Mouse (Mus musculus): Measurements from ENCODE around the gene Cmtm2a. TPM values are rescaled to one million over a fixed set of nuclear protein-coding genes. Genes with fewer than 3 reads are reported as not detected.

Gene Cmtm2a
- not detected in 2 replicates for polyA plus RNA-seq (2012; rRNA removed; ENCODE audit: low replicate concordance)

GRCm38 (mm10) chr8:104293081-104293480 lies at the start of gene Cmtm2a:
Gene Cmtm2a, minus strand, starts transcription at chr8:104293181.

GRCm38 (mm10) chr8:104339229-104339982 lies 46.4 kb upstream of the Cmtm2a start, which contains the start of gene Cmtm3:
Gene Cmtm3, plus strand, starts transcription at chr8:104339410.

GRCm38 (mm10) chr8:104321930-104322329 lies 28.9 kb upstream of the Cmtm2a start, which contains the start of gene Cmtm2b:
Gene Cmtm2b, plus strand, starts transcription at chr8:104322230.

GRCm38 (mm10) chr8:104321267-104321666 lies 28.3 kb upstream of the Cmtm2a start, which contains the start of gene Gm11020:
Gene Gm11020, plus strand, starts transcription at chr8:104321567.

GRCm38 (mm10) chr8:104309441-104310155 lies 16.6 kb upstream of the Cmtm2a start, which contains the start of the genes Gm45711 and Cmtm1:
Gene Gm45711, minus strand, starts transcription at chr8:104310081.
Gene Cmtm1, minus strand, starts transcription at chr8:104310145.

GRCm38 (mm10) chr8:104250439-104251367 lies 42.3 kb downstream of the Cmtm2a start, which contains the start of gene Cklf:
Gene Cklf, plus strand, starts transcription at chr8:104250861.

GRCm38 (mm10) chr8:104248276-104248675 lies 44.7 kb downstream of the Cmtm2a start, which contains the start of gene Tk2:
Gene Tk2, minus strand, starts transcription at chr8:104248558.

Other genes starting within 250 kb of the Cmtm2a start
- gene Cdh5, start 191.6 kb downstream of the Cmtm2a start, polyA plus RNA-seq (2012; rRNA removed; ENCODE audit: low replicate concordance) = 134 and 263 TPM in 2 replicates
- gene Bean1, start 122.7 kb downstream of the Cmtm2a start, polyA plus RNA-seq (2012; rRNA removed; ENCODE audit: low replicate concordance) = 2.3 and 5.7 TPM in 2 replicates
- gene Tk2, start 44.6 kb downstream of the Cmtm2a start, polyA plus RNA-seq (2012; rRNA removed; ENCODE audit: low replicate concordance) = 28.2 and 30.0 TPM in 2 replicates
- 6.3 and 14.7 TPM in 2 replicates for gene Cklf, start 42.3 kb downstream of the Cmtm2a start, polyA plus RNA-seq (2012; rRNA removed; ENCODE audit: low replicate concordance)
- not detected in 2 replicates for gene Gm45711, start 16.9 kb upstream of the Cmtm2a start, polyA plus RNA-seq (2012; rRNA removed; ENCODE audit: low replicate concordance)
- gene Cmtm1, start 17.0 kb upstream of the Cmtm2a start, polyA plus RNA-seq (2012; rRNA removed; ENCODE audit: low replicate concordance) = not detected in 2 replicates
- gene Gm11020, start 28.4 kb upstream of the Cmtm2a start, polyA plus RNA-seq (2012; rRNA removed; ENCODE audit: low replicate concordance) = not detected in 2 replicates
- not detected in 2 replicates for gene Cmtm2b, start 29.0 kb upstream of the Cmtm2a start, polyA plus RNA-seq (2012; rRNA removed; ENCODE audit: low replicate concordance)
- 149 and 286 TPM in 2 replicates for gene Cmtm3, start 46.2 kb upstream of the Cmtm2a start, polyA plus RNA-seq (2012; rRNA removed; ENCODE audit: low replicate concordance)
- gene Cmtm4, start 102.6 kb upstream of the Cmtm2a start, polyA plus RNA-seq (2012; rRNA removed; ENCODE audit: low replicate concordance) = 12.0 and 20.6 TPM in 2 replicates
- gene Dync1li2, start 149.9 kb upstream of the Cmtm2a start, polyA plus RNA-seq (2012; rRNA removed; ENCODE audit: low replicate concordance) = 26.5 and 32.8 TPM in 2 replicates
- gene Terb1, start 216.7 kb upstream of the Cmtm2a start, polyA plus RNA-seq (2012; rRNA removed; ENCODE audit: low replicate concordance) = not detected in 2 replicates
- gene Nae1, start 241.5 kb upstream of the Cmtm2a start, polyA plus RNA-seq (2012; rRNA removed; ENCODE audit: low replicate concordance) = 12.8 and 19.6 TPM in 2 replicates
- 6.9 and 25.1 TPM in 2 replicates for gene Car7, start 241.5 kb upstream of the Cmtm2a start, polyA plus RNA-seq (2012; rRNA removed; ENCODE audit: low replicate concordance)